Mouse (Mus musculus): ENCODE results near the gene Rab17. TPM values are rescaled to one million over a fixed set of nuclear protein-coding genes. Genes with fewer than 3 reads are reported as not detected.

The Rab17 gene
- total and polyA plus RNA-seq, 2 experiments from 2014 or later, result 5.6 to 8.4 TPM

GRCm38 (mm10) chr1:91006037-91006436 lies 36.6 kb upstream of the Rab17 start:
- no peak for ATAC-seq (ENCODE audit: insufficient read depth, low read depth)
- TF ChIP-seq EP300 (IDR thresholded peaks at IDR 0.05; ENCODE audit: low read depth) (no peak), CTCF (IDR thresholded peaks at IDR 0.05; ENCODE audit: low read depth) (no peak)
- Histone ChIP-seq H3K4me1 (ENCODE audit: control insufficient read depth, insufficient read depth) (peaks cover 72% of the 10 kb centered on the region), H3K4me2 (ENCODE audit: low read depth, low read length) (no peak overlapping the region), H3K27me3 (ENCODE audit: control insufficient read depth, insufficient read depth, low read length) (no peaks in the 10 kb centered on the region), H3K9me3 (replicated peaks; ENCODE audit: control insufficient read depth, low read length) (no peaks in the 10 kb centered on the region), H3K9ac (replicated peaks; ENCODE audit: low read depth, low read length) (no peak overlapping the region), H3K27ac (ENCODE audit: low read depth) (peak overlapping the region; percentile 65; the same call in 1 of the 2 replicates), H3K4me3 (ENCODE audit: low read depth, low read length) (no peak overlapping the region), H3K36me3 (replicated peaks; ENCODE audit: control insufficient read depth, insufficient read depth, low read length) (no peaks in the 10 kb centered on the region; the same call in 1 of the 2 replicates)
- no peak for DNase-seq (ENCODE audit: low spot score)
- 57% methylated on average over 5 of the region's 5 CpGs for WGBS

GRCm38 (mm10) chr1:91003522-91004253 lies 34.2 kb upstream of the Rab17 start:
- Histone ChIP-seq H3K36me3 (replicated peaks; ENCODE audit: control insufficient read depth, insufficient read depth, low read length) (no peaks in the 10 kb centered on the region; the same call in 1 of the 2 replicates), H3K4me1 (ENCODE audit: control insufficient read depth, insufficient read depth) (peaks cover 56% of the 10 kb centered on the region), H3K4me2 (ENCODE audit: low read depth, low read length) (no peak overlapping the region), H3K9ac (replicated peaks; ENCODE audit: low read depth, low read length) (no peak overlapping the region), H3K27ac (ENCODE audit: low read depth) (peak overlapping the region; percentile 98), H3K27me3 (ENCODE audit: control insufficient read depth, insufficient read depth, low read length) (no peaks in the 10 kb centered on the region), H3K9me3 (replicated peaks; ENCODE audit: control insufficient read depth, low read length) (no peaks in the 10 kb centered on the region), H3K4me3 (ENCODE audit: low read depth, low read length) (no peak overlapping the region)
- TF ChIP-seq CTCF (IDR thresholded peaks at IDR 0.05; ENCODE audit: low read depth), result no peak
- no peak for TF ChIP-seq EP300 (IDR thresholded peaks at IDR 0.05; ENCODE audit: low read depth)
- no peak for DNase-seq (ENCODE audit: low spot score)
- 55% methylated on average over 8 of the region's 8 CpGs for WGBS
- ATAC-seq (ENCODE audit: insufficient read depth, low read depth), result no peak

GRCm38 (mm10) chr1:91002641-91003040 lies 33.2 kb upstream of the Rab17 start:
- DNase-seq (ENCODE audit: low spot score), result no peak
- H3K9ac ChIP-seq (replicated peaks; ENCODE audit: low read depth, low read length), result no peak overlapping the region
- 43% methylated on average over 3 of the region's 3 CpGs for WGBS

GRCm38 (mm10) chr1:91001871-91002539 lies 32.5 kb upstream of the Rab17 start:
- WGBS, result 51% methylated on average over 3 of the region's 3 CpGs
- H3K27ac ChIP-seq (ENCODE audit: low read depth), result peak overlapping the region; percentile 98
- H3K36me3 ChIP-seq (replicated peaks; ENCODE audit: control insufficient read depth, insufficient read depth, low read length), result no peaks in the 10 kb centered on the region; the same call in 1 of the 2 replicates
- ATAC-seq (ENCODE audit: insufficient read depth, low read depth) (no peak), DNase-seq (ENCODE audit: low spot score) (no peak)
- TF ChIP-seq EP300 (IDR thresholded peaks at IDR 0.05; ENCODE audit: low read depth), result no peak
- no peak for TF ChIP-seq CTCF (IDR thresholded peaks at IDR 0.05; ENCODE audit: low read depth)
- H3K4me3 ChIP-seq (ENCODE audit: low read depth, low read length), result no peak overlapping the region
- peak overlapping the region; percentile 92 for H3K4me2 ChIP-seq (ENCODE audit: low read depth, low read length)
- no peaks in the 10 kb centered on the region for H3K27me3 ChIP-seq (ENCODE audit: control insufficient read depth, insufficient read depth, low read length)
- H3K9ac ChIP-seq (replicated peaks; ENCODE audit: low read depth, low read length), result peak overlapping the region; percentile 2; the same call in 1 of the 2 replicates
- no peaks in the 10 kb centered on the region for H3K9me3 ChIP-seq (replicated peaks; ENCODE audit: control insufficient read depth, low read length)
- peaks cover 54% of the 10 kb centered on the region for H3K4me1 ChIP-seq (ENCODE audit: control insufficient read depth, insufficient read depth)

More at GRCm38 (mm10) chr1:91002641-91003040, 33.2 kb upstream of the Rab17 start:
- Histone ChIP-seq H3K9me3 (replicated peaks; ENCODE audit: control insufficient read depth, low read length) (no peaks in the 10 kb centered on the region), H3K27me3 (ENCODE audit: control insufficient read depth, insufficient read depth, low read length) (no peaks in the 10 kb centered on the region), H3K4me1 (ENCODE audit: control insufficient read depth, insufficient read depth) (peaks cover 52% of the 10 kb centered on the region), H3K36me3 (replicated peaks; ENCODE audit: control insufficient read depth, insufficient read depth, low read length) (no peaks in the 10 kb centered on the region; the same call in 1 of the 2 replicates), H3K27ac (ENCODE audit: low read depth) (peak overlapping the region; percentile 98), H3K4me3 (ENCODE audit: low read depth, low read length) (no peak overlapping the region), H3K4me2 (ENCODE audit: low read depth, low read length) (no peak overlapping the region)
- no peak for ATAC-seq (ENCODE audit: insufficient read depth, low read depth)
- no peak for TF ChIP-seq CTCF (IDR thresholded peaks at IDR 0.05; ENCODE audit: low read depth)
- no peak for TF ChIP-seq EP300 (IDR thresholded peaks at IDR 0.05; ENCODE audit: low read depth)

- no peak for DNase-seq (ENCODE audit: low spot score)
- Histone ChIP-seq H3K4me3 (ENCODE audit: low read depth, low read length) (peak overlapping the region; percentile 98; the same call in 1 of the 2 replicates), H3K9me3 (replicated peaks; ENCODE audit: control insufficient read depth, low read length) (no peaks in the 10 kb centered on the region), H3K4me2 (ENCODE audit: low read depth, low read length) (peak overlapping the region; percentile 92), H3K27ac (ENCODE audit: low read depth) (peak overlapping the region; percentile 98), H3K27me3 (ENCODE audit: control insufficient read depth, insufficient read depth, low read length) (no peaks in the 10 kb centered on the region), H3K4me1 (ENCODE audit: control insufficient read depth, insufficient read depth) (peaks cover 54% of the 10 kb centered on the region), H3K9ac (replicated peaks; ENCODE audit: low read depth, low read length) (peak overlapping the region; percentile 99), H3K36me3 (replicated peaks; ENCODE audit: control insufficient read depth, insufficient read depth, low read length) (no peaks in the 10 kb centered on the region; the same call in 1 of the 2 replicates)
- WGBS, result 31% methylated on average over 3 of the region's 3 CpGs
- no peak for TF ChIP-seq EP300 (IDR thresholded peaks at IDR 0.05; ENCODE audit: low read depth)
- TF ChIP-seq CTCF (IDR thresholded peaks at IDR 0.05; ENCODE audit: low read depth), result no peak
- no peak for ATAC-seq (ENCODE audit: insufficient read depth, low read depth)
Measured at GRCm38 (mm10) chr1:91001101-91001500, 31.6 kb upstream of the Rab17 start.
